ENCODE assay signal across 14 mouse cellular contexts in genomic region chr11:116099462-116099861, GRCm38 (mm10). TPM values are rescaled to one million over a fixed set of nuclear protein-coding genes. Genes with fewer than 3 reads are reported as not detected.
DNase-seq lines count a peak whose midpoint lies in the region; ATAC-seq lines count a peak whose summit lies in the region.
"Had no signal": no experiment of that assay in that cellular context is flagged by ENCODE, and none has a peak within 500 bp of the region (broad histone marks: within the 10 kb centered on the region; RNA-seq: fewer than 3 reads in every experiment).

No protein-coding gene starts in this region.

- no peak overlapping the region for H3K4me2 ChIP-seq in heart, embryonic 14.5 days (ENCODE audit: low read length)
- no peak overlapping the region for H3K4me2 ChIP-seq in liver, embryonic 13.5 days
- no peak overlapping the region for H3K4me2 ChIP-seq in liver, embryonic 11.5 days
- no peak overlapping the region for H3K4me2 ChIP-seq in heart, embryonic 16.5 days (ENCODE audit: low read depth, low read length)
- no peak overlapping the region for H3K4me2 ChIP-seq in stomach, embryonic 14.5 days (replicated peaks; ENCODE audit: low read depth, low read length)
- H3K4me2 ChIP-seq: forebrain, embryonic 12.5 days; hindbrain, embryonic 15.5 days had no signal

- H3K9me3 ChIP-seq in heart, embryonic 14.5 days (ENCODE audit: control insufficient read depth, low read length) = 0 out of 2 replicates have a peak, but pooled peaks cover 4% of the 10 kb centered on the region
- 0 out of 2 replicates have a peak, but pooled peaks cover 4% of the 10 kb centered on the region for H3K9me3 ChIP-seq in liver, embryonic 13.5 days (replicated peaks)
- no peaks in the 10 kb centered on the region for H3K9me3 ChIP-seq in liver, embryonic 11.5 days (ENCODE audit: control insufficient read depth, low read length)
- H3K9me3 ChIP-seq in heart, embryonic 16.5 days (replicated peaks; ENCODE audit: control insufficient read depth, low read length) = peaks cover 4% of the 10 kb centered on the region
- H3K9me3 ChIP-seq in stomach, embryonic 14.5 days (ENCODE audit: control insufficient read depth, low read depth, low read length) = no peaks in the 10 kb centered on the region
- H3K9me3 ChIP-seq: forebrain, embryonic 12.5 days; hindbrain, embryonic 15.5 days had no signal

- H3K4me1 ChIP-seq in heart, embryonic 14.5 days (ENCODE audit: control insufficient read depth in 2 of 2, insufficient read depth in 2 of 2, low read length in 2 of 2) = peaks cover 49 to 52% of the 10 kb centered on the region in 2 experiments
- H3K4me1 ChIP-seq in liver, embryonic 13.5 days (replicated peaks) = peaks cover 66% of the 10 kb centered on the region
- peaks cover 42% of the 10 kb centered on the region for H3K4me1 ChIP-seq in liver, embryonic 11.5 days (replicated peaks; ENCODE audit: control insufficient read depth, insufficient read depth, low read length)
- H3K4me1 ChIP-seq in heart, embryonic 16.5 days (ENCODE audit: control insufficient read depth, insufficient read depth, low read length) = peaks cover 56% of the 10 kb centered on the region
- peaks cover 53% of the 10 kb centered on the region for H3K4me1 ChIP-seq in stomach, embryonic 14.5 days (ENCODE audit: control insufficient read depth, insufficient read depth, low read length)

- H3K27ac ChIP-seq in heart, embryonic 14.5 days (replicated peaks in 1 of 2; ENCODE audit: control insufficient read depth in 1 of 2, insufficient read depth in 1 of 2, low read depth in 2 of 2, low read length in 2 of 2) = peak overlapping the region; percentile 30 to 98
- H3K27ac ChIP-seq in liver, embryonic 13.5 days = peak overlapping the region; percentile 36; the same call in 1 of the 2 replicates
- H3K27ac ChIP-seq in liver, embryonic 11.5 days (ENCODE audit: low read depth, low read length) = no peak overlapping the region
- H3K27ac ChIP-seq in heart, embryonic 16.5 days (ENCODE audit: low read length) = peak overlapping the region; percentile 98
- H3K27ac ChIP-seq in stomach, embryonic 14.5 days (ENCODE audit: low read length) = peak overlapping the region; percentile 58; the same call in 1 of the 2 replicates
- H3K27ac ChIP-seq: forebrain, embryonic 12.5 days; hindbrain, embryonic 15.5 days had no signal

- no peaks in the 10 kb centered on the region for H3K27me3 ChIP-seq in heart, embryonic 14.5 days (ENCODE audit: control insufficient read depth, insufficient read depth, low read length)
- H3K27me3 ChIP-seq in liver, embryonic 13.5 days = no peaks in the 10 kb centered on the region
- no peaks in the 10 kb centered on the region for H3K27me3 ChIP-seq in liver, embryonic 11.5 days (replicated peaks; ENCODE audit: control insufficient read depth, insufficient read depth, low read length)
- no peaks in the 10 kb centered on the region for H3K27me3 ChIP-seq in heart, embryonic 16.5 days (ENCODE audit: control insufficient read depth, insufficient read depth, low read length)
- H3K27me3 ChIP-seq in stomach, embryonic 14.5 days (ENCODE audit: control insufficient read depth, insufficient read depth, low read length) = no peaks in the 10 kb centered on the region
- H3K27me3 ChIP-seq: forebrain, embryonic 12.5 days; hindbrain, embryonic 15.5 days; megakaryocyte, embryonic 14.5 days; Patski had no signal

- no peak overlapping the region for H3K9ac ChIP-seq in heart, embryonic 14.5 days (ENCODE audit: low read length)
- H3K9ac ChIP-seq in liver, embryonic 13.5 days = no peak overlapping the region
- no peak overlapping the region for H3K9ac ChIP-seq in liver, embryonic 11.5 days (ENCODE audit: low read depth, low read length)
- H3K9ac ChIP-seq in heart, embryonic 16.5 days (ENCODE audit: low read length) = peak overlapping the region; percentile 36; the same call in 1 of the 2 replicates
- H3K9ac ChIP-seq in stomach, embryonic 14.5 days (replicated peaks; ENCODE audit: low read depth, low read length) = no peak overlapping the region
- H3K9ac ChIP-seq: forebrain, embryonic 12.5 days; hindbrain, embryonic 15.5 days had no signal

- ATAC-seq in heart, embryonic 14.5 days (ENCODE audit: insufficient number of reproducible peaks, insufficient read depth, low FRiP score, low read depth) = no peak
- ATAC-seq in liver, embryonic 13.5 days (ENCODE audit: low read depth) = no peak
- ATAC-seq in liver, embryonic 11.5 days (replicated peaks; ENCODE audit: low FRiP score) = no peak
- no peak for ATAC-seq in heart, embryonic 16.5 days (replicated peaks; ENCODE audit: extremely low read depth, insufficient read depth, low FRiP score)
- no peak for ATAC-seq in stomach, embryonic 14.5 days (ENCODE audit: insufficient number of reproducible peaks, insufficient read depth, low FRiP score, low read depth)

- no peak overlapping the region for H3K4me3 ChIP-seq in heart, embryonic 14.5 days (ENCODE audit: control insufficient read depth in 1 of 2, insufficient read depth in 1 of 2, low read depth in 1 of 2, low read length in 2 of 2)
- no peak overlapping the region for H3K4me3 ChIP-seq in liver, embryonic 13.5 days (replicated peaks)
- H3K4me3 ChIP-seq in liver, embryonic 11.5 days (ENCODE audit: low read depth, low read length) = no peak overlapping the region
- H3K4me3 ChIP-seq in heart, embryonic 16.5 days (ENCODE audit: low read length) = no peak overlapping the region
- H3K4me3 ChIP-seq in stomach, embryonic 14.5 days (ENCODE audit: low read depth, low read length) = no peak overlapping the region
- H3K4me3 ChIP-seq: forebrain, embryonic 12.5 days; hindbrain, embryonic 15.5 days; megakaryocyte, embryonic 14.5 days had no signal

- H3K36me3 ChIP-seq in heart, embryonic 14.5 days (ENCODE audit: control insufficient read depth, insufficient read depth, low read length) = no peaks in the 10 kb centered on the region
- no peaks in the 10 kb centered on the region for H3K36me3 ChIP-seq in liver, embryonic 13.5 days
- H3K36me3 ChIP-seq in liver, embryonic 11.5 days (ENCODE audit: control insufficient read depth, insufficient read depth, low read length) = no peaks in the 10 kb centered on the region
- no peaks in the 10 kb centered on the region for H3K36me3 ChIP-seq in heart, embryonic 16.5 days (ENCODE audit: control insufficient read depth, insufficient read depth)
- H3K36me3 ChIP-seq in stomach, embryonic 14.5 days (ENCODE audit: control insufficient read depth, insufficient read depth, low read length) = no peaks in the 10 kb centered on the region
- H3K36me3 ChIP-seq: forebrain, embryonic 12.5 days; hindbrain, embryonic 15.5 days had no signal

- DNase-seq in heart, postnatal 14 days = no peak
- DNase-seq in liver, embryonic 13.5 days = no peak
- DNase-seq in liver, embryonic 11.5 days (ENCODE audit: low spot score) = no peak
- DNase-seq in cerebellum, postnatal 14 days = no peak
- DNase-seq: cerebellum, postnatal 10 days; lung, adult 18-20 months; thymus, postnatal 25 days had no signal

- 81% methylated on average over 6 of the region's 6 CpGs for WGBS in heart, embryonic 14.5 days
- 34% methylated on average over 6 of the region's 6 CpGs for WGBS in liver, embryonic 13.5 days (ENCODE audit: insufficient replicate concordance)
- 62% methylated on average over 6 of the region's 6 CpGs for WGBS in liver, embryonic 11.5 days
- 76% methylated on average over 6 of the region's 6 CpGs for whole genome bisulfite sequencing in heart, embryonic 16.5 days
- WGBS in stomach, embryonic 14.5 days = 87% methylated on average over 6 of the region's 6 CpGs

- intact Hi-C loops in heart, postnatal 14 days (cut with DNase I) = no loop called here

RNA-seq across cellular contexts. Expression of gene Wbp2, which starts 12.7 kb away (rescaled TPM):
- polyA plus RNA-seq in heart, embryonic 14.5 days (2014; fragmentation: Nextera tagmentation; extraction: Ambion mirVana) = 139 and 141 TPM in 2 replicates
- total RNA-seq in heart, postnatal 14 days (2021) = 10 to 100 TPM; 83.6 to 89.5 TPM
- 58.9 and 81.2 TPM in 2 replicates for polyA plus RNA-seq in liver, embryonic 13.5 days (2015; fragmentation: Nextera tagmentation; extraction: Ambion mirVana)
- polyA plus RNA-seq in liver, embryonic 11.5 days (2014; fragmentation: Nextera tagmentation; extraction: Ambion mirVana) = 98.8 and 105 TPM in 2 replicates
- 143 and 153 TPM in 2 replicates for polyA plus RNA-seq in heart, embryonic 16.5 days (2015; fragmentation: Nextera tagmentation; extraction: Ambion mirVana)
- 74.0 and 82.4 TPM in 2 replicates for polyA plus RNA-seq in stomach, embryonic 14.5 days (2014; fragmentation: Nextera tagmentation; extraction: Ambion mirVana)

RNA-seq across cellular contexts. Expression of gene Unc13d, which starts 21.7 kb away (rescaled TPM):
- polyA plus RNA-seq in heart, embryonic 14.5 days (2014; fragmentation: Nextera tagmentation; extraction: Ambion mirVana) = 0.66 and 0.69 TPM in 2 replicates
- 1 to 10 TPM in 1 of 2 experiments, under 1 TPM in 1; 0.81 to 1.7 TPM for total RNA-seq in heart, postnatal 14 days (2021)
- polyA plus RNA-seq in liver, embryonic 13.5 days (2015; fragmentation: Nextera tagmentation; extraction: Ambion mirVana) = 31.6 and 32.7 TPM in 2 replicates
- 44.8 and 45.3 TPM in 2 replicates for polyA plus RNA-seq in liver, embryonic 11.5 days (2014; fragmentation: Nextera tagmentation; extraction: Ambion mirVana)
- polyA plus RNA-seq in heart, embryonic 16.5 days (2015; fragmentation: Nextera tagmentation; extraction: Ambion mirVana) = 3.2 and 5.9 TPM in 2 replicates
- polyA plus RNA-seq in stomach, embryonic 14.5 days (2014; fragmentation: Nextera tagmentation; extraction: Ambion mirVana) = 3.7 and 4.7 TPM in 2 replicates

RNA-seq across cellular contexts. Expression of gene Trim47, which starts 27.5 kb away (rescaled TPM):
- 63.3 and 66.1 TPM in 2 replicates for polyA plus RNA-seq in heart, embryonic 14.5 days (2014; fragmentation: Nextera tagmentation; extraction: Ambion mirVana)
- 10 to 100 TPM; 46.3 to 46.9 TPM for total RNA-seq in heart, postnatal 14 days (2021)
- 3.7 and 4.0 TPM in 2 replicates for polyA plus RNA-seq in liver, embryonic 13.5 days (2015; fragmentation: Nextera tagmentation; extraction: Ambion mirVana)
- polyA plus RNA-seq in liver, embryonic 11.5 days (2014; fragmentation: Nextera tagmentation; extraction: Ambion mirVana) = 6.3 and 6.6 TPM in 2 replicates
- polyA plus RNA-seq in heart, embryonic 16.5 days (2015; fragmentation: Nextera tagmentation; extraction: Ambion mirVana) = 79.8 and 89.2 TPM in 2 replicates
- 12.2 and 17.3 TPM in 2 replicates for polyA plus RNA-seq in stomach, embryonic 14.5 days (2014; fragmentation: Nextera tagmentation; extraction: Ambion mirVana)

RNA-seq across cellular contexts. Expression of gene Trim65, which starts 31.5 kb away (rescaled TPM):
- polyA plus RNA-seq in heart, embryonic 14.5 days (2014; fragmentation: Nextera tagmentation; extraction: Ambion mirVana) = 3.8 and 4.8 TPM in 2 replicates
- 1 to 10 TPM; 7.3 to 8.2 TPM for total RNA-seq in heart, postnatal 14 days (2021)
- 1.1 and 1.4 TPM in 2 replicates for polyA plus RNA-seq in liver, embryonic 13.5 days (2015; fragmentation: Nextera tagmentation; extraction: Ambion mirVana)
- polyA plus RNA-seq in liver, embryonic 11.5 days (2014; fragmentation: Nextera tagmentation; extraction: Ambion mirVana) = 3.1 and 3.5 TPM in 2 replicates
- 5.3 and 6.5 TPM in 2 replicates for polyA plus RNA-seq in heart, embryonic 16.5 days (2015; fragmentation: Nextera tagmentation; extraction: Ambion mirVana)
- polyA plus RNA-seq in stomach, embryonic 14.5 days (2014; fragmentation: Nextera tagmentation; extraction: Ambion mirVana) = 5.0 and 6.4 TPM in 2 replicates

RNA-seq across cellular contexts. Expression of gene Mrpl38, which starts 39.2 kb away (rescaled TPM):
- polyA plus RNA-seq in heart, embryonic 14.5 days (2014; fragmentation: Nextera tagmentation; extraction: Ambion mirVana) = 92.3 and 96.6 TPM in 2 replicates
- 10 to 100 TPM; 55.5 to 56.3 TPM for total RNA-seq in heart, postnatal 14 days (2021)
- polyA plus RNA-seq in liver, embryonic 13.5 days (2015; fragmentation: Nextera tagmentation; extraction: Ambion mirVana) = 66.6 and 70.9 TPM in 2 replicates
- polyA plus RNA-seq in liver, embryonic 11.5 days (2014; fragmentation: Nextera tagmentation; extraction: Ambion mirVana) = 121 and 126 TPM in 2 replicates
- 102 and 106 TPM in 2 replicates for polyA plus RNA-seq in heart, embryonic 16.5 days (2015; fragmentation: Nextera tagmentation; extraction: Ambion mirVana)
- 93.9 and 94.2 TPM in 2 replicates for polyA plus RNA-seq in stomach, embryonic 14.5 days (2014; fragmentation: Nextera tagmentation; extraction: Ambion mirVana)
